Mouse (Mus musculus) forebrain, postnatal 0 days (tissue): ENCODE results near the gene Gm43518. TPM values are rescaled to one million over a fixed set of nuclear protein-coding genes. Genes with fewer than 3 reads are reported as not detected.

ENCODE experiments used
- ATAC-seq: fragments of 200-750 bp; cut with Nextera tagmentation; 2 replicates; pipeline ENCODE4 v1.8.0; 2017; ENCODE audit warnings: mild to moderate bottlenecking, moderate library complexity
- DNase-seq: peaks from one replicate; pipeline ENCODE4 v3.0.0-alpha.2; 2015
- H3K27ac ChIP-seq: fragments of 300-500 bp; sonication (generic); 2 replicates; pipeline ENCODE4 v1.5.1; 2014; ENCODE audit warnings: low read depth, mild to moderate bottlenecking, antibody characterized with exemption, low read length, moderate library complexity, mixed read lengths
- H3K27me3 ChIP-seq: fragments of 300-500 bp; sonication (generic); 2 replicates; pipeline ENCODE4 v1.6.1; 2014; ENCODE audit warnings: mild to moderate bottlenecking, low read length, mixed read lengths; ENCODE audit not compliant: insufficient read depth
- H3K36me3 ChIP-seq: fragments of 300-500 bp; sonication (generic); 2 replicates; pipeline ENCODE4 v1.6.1; 2014; ENCODE audit warnings: mild to moderate bottlenecking, moderate library complexity; ENCODE audit not compliant: insufficient read depth
- H3K4me1 ChIP-seq: fragments of 300-500 bp; sonication (generic); 2 replicates; pipeline ENCODE4 v1.6.1; 2014; ENCODE audit warnings: antibody characterized with exemption; ENCODE audit not compliant: insufficient read depth
- H3K4me2 ChIP-seq: fragments of 300-500 bp; sonication (generic); 2 replicates; pipeline ENCODE4 v1.6.1; 2014; ENCODE audit warnings: low read depth, mild to moderate bottlenecking, moderate library complexity
- H3K4me3 ChIP-seq: fragments of 300-500 bp; sonication (generic); 2 replicates; pipeline ENCODE4 v1.5.1; 2014; ENCODE audit warnings: low read depth, low read length, mixed read lengths
- H3K9ac ChIP-seq: fragments of 300-500 bp; sonication (generic); 2 replicates; pipeline ENCODE4 v1.6.1; 2014; ENCODE audit warnings: mild to moderate bottlenecking
- H3K9me3 ChIP-seq: fragments of 300-500 bp; sonication (generic); 2 replicates; pipeline ENCODE4 v1.6.1; 2016; ENCODE audit warnings: low read length
- CTCF ChIP-seq: sonication (generic); IDR thresholded peaks from 2 replicates; pipeline ENCODE4 v1.5.1; 2016; ENCODE audit warnings: antibody characterized with exemption, control low read depth, low read depth
- WGBS: fragments of 180-500 bp; shearing (Covaris S2); extraction: QIAGEN DNeasy Blood & Tissue Kit; methylation state at CpG from one replicate; pipeline ENCODE4 v1.1.7; 2014; 5-methylcytosine and 5-hydroxymethylcytosine counted together
- polyA plus RNA-seq: library from polyadenylated mRNA; unstranded; fragments of >200 nt; fragmentation: Nextera tagmentation; extraction: Ambion mirVana; gene quantifications from 2 replicates; pipeline ENCODE4 v1.2.1, GENCODE M21; 2015
- total RNA-seq: library from RNA; depleted of rRNA; stranded (reverse); fragments of >200 nt; gene quantifications from 2 replicates; pipeline ENCODE4 v1.2.3, GENCODE M21; 2014; rRNA removed

The Gm43518 gene
- total and polyA plus RNA-seq, 2 experiments from 2014 or later, result 0.57 to 1.2 TPM

- Histone ChIP-seq H3K9me3 (no peaks in the 10 kb centered on the region), H3K4me1 (no peaks in the 10 kb centered on the region), H3K27ac (no peak overlapping the region), H3K36me3 (no peaks in the 10 kb centered on the region), H3K27me3 (no peaks in the 10 kb centered on the region), H3K4me3 (no peak overlapping the region), H3K4me2 (no peak overlapping the region), H3K9ac (no peak overlapping the region)
- 58% methylated on average over 6 of the region's 6 CpGs for WGBS
- DNase-seq (no peak), ATAC-seq (no peak)
- no peak for TF ChIP-seq CTCF
Observed at GRCm38 (mm10) chr5:123981250-123981554, 54.0 kb downstream of the Gm43518 start.

GRCm38 (mm10) chr5:123982838-123983237 is 55.6 kb downstream of the Gm43518 start:
- no peaks in the 10 kb centered on the region for H3K27me3 ChIP-seq
- no peaks in the 10 kb centered on the region for H3K4me1 ChIP-seq
- no peaks in the 10 kb centered on the region for H3K36me3 ChIP-seq
- no peak overlapping the region for H3K27ac ChIP-seq
- no peak overlapping the region for H3K9ac ChIP-seq
- H3K4me2 ChIP-seq, result no peak overlapping the region
- 83% methylated on average over 11 of the region's 11 CpGs for WGBS
- no peak overlapping the region for H3K4me3 ChIP-seq
- ATAC-seq, result no peak
- no peaks in the 10 kb centered on the region for H3K9me3 ChIP-seq
- no peak for DNase-seq
- TF ChIP-seq CTCF, result no peak

- 85% methylated on average over 9 of the region's 9 CpGs for WGBS
- TF ChIP-seq CTCF, result no peak
- peaks cover 3% of the 10 kb centered on the region; the same call in 1 of the 2 replicates for H3K36me3 ChIP-seq
- no peak overlapping the region for H3K4me3 ChIP-seq
- no peaks in the 10 kb centered on the region for H3K4me1 ChIP-seq
- DNase-seq (no peak), ATAC-seq (peak; percentile 61; the same call in 1 of the 2 replicates)
- no peaks in the 10 kb centered on the region for H3K27me3 ChIP-seq
- H3K9ac ChIP-seq, result no peak overlapping the region
- no peak overlapping the region for H3K27ac ChIP-seq
- no peak overlapping the region for H3K4me2 ChIP-seq
- H3K9me3 ChIP-seq, result no peaks in the 10 kb centered on the region
Observed at GRCm38 (mm10) chr5:123985434-123985833, 58.2 kb downstream of the Gm43518 start.

GRCm38 (mm10) chr5:123986925-123987324 is 59.7 kb downstream of the Gm43518 start:
- ATAC-seq (no peak), DNase-seq (no peak)
- H3K4me3 ChIP-seq, result no peak overlapping the region
- no peak overlapping the region for H3K9ac ChIP-seq
- no peaks in the 10 kb centered on the region for H3K27me3 ChIP-seq
- TF ChIP-seq CTCF, result no peak
- H3K4me1 ChIP-seq, result no peaks in the 10 kb centered on the region
- H3K36me3 ChIP-seq, result peaks cover 12% of the 10 kb centered on the region; the same call in 1 of the 2 replicates
- H3K9me3 ChIP-seq, result no peaks in the 10 kb centered on the region
- 83% methylated on average over 2 of the region's 2 CpGs for WGBS
- H3K27ac ChIP-seq, result no peak overlapping the region
- no peak overlapping the region for H3K4me2 ChIP-seq

- 77% methylated on average over 4 of the region's 4 CpGs for whole genome bisulfite sequencing
Observed at GRCm38 (mm10) chr5:123987511-123987910, 60.3 kb downstream of the Gm43518 start.

More at GRCm38 (mm10) chr5:123987511-123987910, 60.3 kb downstream of the Gm43518 start:
- no peak for TF ChIP-seq CTCF
- no peak for DNase-seq
- ATAC-seq, result no peak
- Histone ChIP-seq H3K9me3 (no peaks in the 10 kb centered on the region), H3K9ac (no peak overlapping the region), H3K4me1 (no peaks in the 10 kb centered on the region), H3K4me3 (no peak overlapping the region), H3K27me3 (no peaks in the 10 kb centered on the region), H3K27ac (no peak overlapping the region), H3K36me3 (peaks cover 15% of the 10 kb centered on the region; the same call in 1 of the 2 replicates), H3K4me2 (no peak overlapping the region)

Other genes starting within 250 kb of the Gm43518 start
- gene Clip1, start 242.8 kb upstream of the Gm43518 start, total RNA-seq, result 89.8 and 102 TPM in 2 replicates
- 52.2 and 73.1 TPM in 2 replicates for gene Clip1, start 242.8 kb upstream of the Gm43518 start, polyA plus RNA-seq
- 25.8 and 32.1 TPM in 2 replicates for gene Zcchc8, start 206.3 kb upstream of the Gm43518 start, total RNA-seq
- gene Zcchc8, start 206.3 kb upstream of the Gm43518 start, polyA plus RNA-seq, result 39.8 and 54.1 TPM in 2 replicates
- 97.4 and 118 TPM in 2 replicates for gene Rsrc2, start 178.0 kb upstream of the Gm43518 start, total RNA-seq
- 122 and 126 TPM in 2 replicates for gene Rsrc2, start 178.0 kb upstream of the Gm43518 start, polyA plus RNA-seq
- 2.9 and 12.1 TPM in 2 replicates for gene Kntc1, start 177.7 kb upstream of the Gm43518 start, total RNA-seq
- 1.7 and 3.3 TPM in 2 replicates for gene Kntc1, start 177.7 kb upstream of the Gm43518 start, polyA plus RNA-seq
- not detected in 2 replicates for gene Hcar2, start 61.9 kb upstream of the Gm43518 start, total RNA-seq
- not detected in 2 replicates for gene Hcar2, start 61.9 kb upstream of the Gm43518 start, polyA plus RNA-seq
- 0.62 and 1.00 TPM in 2 replicates for gene Hcar1, start 47.4 kb upstream of the Gm43518 start, total RNA-seq
- gene Hcar1, start 47.4 kb upstream of the Gm43518 start, polyA plus RNA-seq, result 0.60 and 0.61 TPM in 2 replicates
- gene Denr, start 20.2 kb upstream of the Gm43518 start, total RNA-seq, result 25.2 and 25.3 TPM in 2 replicates
- 128 and 130 TPM in 2 replicates for gene Denr, start 20.2 kb upstream of the Gm43518 start, polyA plus RNA-seq
- 3.6 and 3.7 TPM in 2 replicates for gene Ccdc62, start 3.3 kb downstream of the Gm43518 start, total RNA-seq
- 3.3 and 3.7 TPM in 2 replicates for gene Ccdc62, start 3.3 kb downstream of the Gm43518 start, polyA plus RNA-seq
- 52.2 and 55.0 TPM in 2 replicates for gene Hip1r, start 46.2 kb downstream of the Gm43518 start, total RNA-seq
- gene Hip1r, start 46.2 kb downstream of the Gm43518 start, polyA plus RNA-seq, result 22.2 and 29.8 TPM in 2 replicates
- 62.0 and 62.2 TPM in 2 replicates for gene Vps37b, start 104.9 kb downstream of the Gm43518 start, total RNA-seq
- gene Vps37b, start 104.9 kb downstream of the Gm43518 start, polyA plus RNA-seq, result 76.5 and 90.8 TPM in 2 replicates
- 24.9 and 25.0 TPM in 2 replicates for gene Abcb9, start 168.4 kb downstream of the Gm43518 start, total RNA-seq
- gene Abcb9, start 168.4 kb downstream of the Gm43518 start, polyA plus RNA-seq, result 13.9 and 19.7 TPM in 2 replicates
- gene Ogfod2, start 184.9 kb downstream of the Gm43518 start, total RNA-seq, result 56.0 and 58.3 TPM in 2 replicates
- 40.7 and 44.2 TPM in 2 replicates for gene Ogfod2, start 184.9 kb downstream of the Gm43518 start, polyA plus RNA-seq
- gene Arl6ip4, start 188.7 kb downstream of the Gm43518 start, total RNA-seq, result 36.0 and 41.9 TPM in 2 replicates
- gene Arl6ip4, start 188.7 kb downstream of the Gm43518 start, polyA plus RNA-seq, result 95.6 and 98.3 TPM in 2 replicates